Mouse (Mus musculus): ENCODE data around the gene Aldh3a1.

The Aldh3a1 gene

GRCm38 (mm10) chr11:61252807-61253206 is 45.5 kb downstream of the Aldh3a1 start:
- DNase-seq: no peak

GRCm38 (mm10) chr11:61259106-61259505 is 51.8 kb downstream of the Aldh3a1 start:
- DNase-seq: no peak

GRCm38 (mm10) chr11:61262516-61262915 is 55.2 kb downstream of the Aldh3a1 start:
- DNase-seq: no peak

DNA sequence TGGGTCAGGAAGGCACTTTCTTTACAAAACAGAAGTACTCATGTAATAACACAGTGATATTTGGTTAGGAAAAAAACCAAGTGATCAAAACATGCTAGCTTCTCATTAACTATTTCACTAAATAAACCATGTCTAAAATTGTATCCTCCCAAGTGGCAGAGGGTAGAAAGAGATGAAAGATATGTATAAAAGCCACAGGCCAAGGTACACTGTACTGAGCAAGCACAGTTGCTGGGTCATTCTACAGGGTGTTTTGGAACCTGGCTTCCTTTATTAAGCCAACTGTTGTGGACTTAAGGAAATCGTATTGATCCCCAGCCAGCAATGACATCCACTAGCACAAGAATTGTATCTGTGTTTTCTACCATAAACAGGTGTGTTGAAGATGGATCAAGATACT is 56.5 kb downstream of the Aldh3a1 start:
- no peak for DNase-seq

- peak; percentile 97 for DNase-seq
Observed at GRCm38 (mm10) chr11:61266551-61267533, 59.5 kb downstream of the Aldh3a1 start, which contains the start of gene Aldh3a2. TSS of gene Aldh3a2 (minus strand) at chr11:61267464.

All from kidney, postnatal 10 days (tissue).